Mouse (Mus musculus) ES-Bruce4 (cell line): ENCODE data around the gene Gm49318.

Source experiments
- CTCF ChIP-seq: IDR thresholded peaks from one replicate; pipeline ENCODE4 v1.8.1; 2011; ENCODE audit warnings: low read depth, low read length
- POLR2A ChIP-seq: IDR thresholded peaks from one replicate; pipeline ENCODE4 v1.8.1; 2011; ENCODE audit warnings: low read length; ENCODE audit not compliant: insufficient read depth

DNA sequence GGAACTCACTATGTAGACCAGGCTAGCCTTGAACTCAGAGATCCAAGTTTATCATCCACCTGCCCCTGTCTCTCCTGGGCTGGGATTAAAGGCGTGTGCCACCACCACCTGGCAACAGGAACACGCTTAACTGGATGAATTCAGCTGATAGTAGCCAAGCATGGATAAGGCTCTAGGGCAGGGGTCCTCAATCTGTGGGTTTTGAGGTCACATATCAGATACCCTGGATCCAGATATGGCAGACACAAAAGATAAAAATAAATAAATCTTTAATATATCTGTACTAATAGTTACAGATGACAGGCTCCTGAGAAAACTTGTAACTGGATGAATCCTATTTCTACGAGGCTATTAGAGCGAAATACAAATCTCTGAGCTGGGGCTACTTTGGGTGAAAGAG lies 44.6 kb upstream of the Gm49318 start:
- TF ChIP-seq POLR2A (no peak), CTCF (no peak)
